Mouse (Mus musculus) liver, embryonic 16.5 days (tissue): ENCODE results near the gene Fam83d. TPM values are rescaled to one million over a fixed set of nuclear protein-coding genes. Genes with fewer than 3 reads are reported as not detected.
A peak's percentile ranks its signal among the peaks of the same experiment; 100 is the strongest.

Experiments
- ATAC-seq: fragments of 200-750 bp; cut with Nextera tagmentation; 2 replicates; pipeline ENCODE4 v1.8.0; 2017; ENCODE audit warnings: low read depth, mild to moderate bottlenecking, moderate number of reproducible peaks, moderate library complexity
- H3K27ac ChIP-seq: fragments of 300-500 bp; sonication (generic); 2 replicates; pipeline ENCODE4 v1.5.1; 2014; ENCODE audit warnings: mild to moderate bottlenecking, low read length
- H3K27me3 ChIP-seq: fragments of 300-500 bp; sonication (generic); 2 replicates; pipeline ENCODE4 v1.6.1; 2014; ENCODE audit warnings: low read depth, low read length, mixed read lengths; ENCODE audit not compliant: control insufficient read depth, insufficient read depth
- H3K36me3 ChIP-seq: fragments of 300-500 bp; sonication (generic); 2 replicates; pipeline ENCODE4 v1.6.1; 2014; ENCODE audit warnings: mild to moderate bottlenecking; ENCODE audit not compliant: control insufficient read depth, insufficient read depth
- H3K4me1 ChIP-seq: fragments of 300-500 bp; sonication (generic); 2 replicates; pipeline ENCODE4 v1.6.1; 2014; ENCODE audit warnings: low read depth, low read length, mixed read lengths; ENCODE audit not compliant: control insufficient read depth
- H3K4me2 ChIP-seq: fragments of 300-500 bp; sonication (generic); 2 replicates; pipeline ENCODE4 v1.6.1; 2014; ENCODE audit warnings: low read depth, low read length, mixed read lengths
- H3K4me3 ChIP-seq: fragments of 300-500 bp; sonication (generic); 2 replicates; pipeline ENCODE4 v1.5.1; 2014; ENCODE audit warnings: low read depth, mild to moderate bottlenecking, low read length
- H3K9ac ChIP-seq: fragments of 300-500 bp; sonication (generic); 2 replicates; pipeline ENCODE4 v1.6.1; 2014; ENCODE audit warnings: low read depth, low read length
- H3K9me3 ChIP-seq: fragments of 300-500 bp; sonication (generic); replicated peaks from 2 replicates; pipeline ENCODE4 v1.6.1; 2016; ENCODE audit warnings: low read length; ENCODE audit not compliant: control insufficient read depth
- WGBS: fragments of 180-500 bp; shearing (Covaris S2); extraction: QIAGEN DNeasy Blood & Tissue Kit; methylation state at CpG from one replicate; pipeline ENCODE4 v1.1.7; 2014; ENCODE audit not compliant: insufficient replicate concordance; 5-methylcytosine and 5-hydroxymethylcytosine counted together
- polyA plus RNA-seq: library from polyadenylated mRNA; unstranded; fragments of >200 nt; fragmentation: Nextera tagmentation; extraction: Ambion mirVana; gene quantifications from 2 replicates; pipeline ENCODE4 v1.2.1, GENCODE M21; 2015

Gene Fam83d
- 15.4 and 16.1 TPM in 2 replicates for polyA plus RNA-seq

GRCm38 (mm10) chr2:158767742-158768339 is at the start of gene Fam83d:
Fam83d (plus strand) TSS chr2:158768093.
- H3K36me3 ChIP-seq = peaks cover 4% of the 10 kb centered on the region
- H3K4me2 ChIP-seq = peak within 1 kb of the TSS; percentile 97
- peaks cover 36% of the 10 kb centered on the region for H3K4me1 ChIP-seq
- H3K27me3 ChIP-seq = no peaks in the 10 kb centered on the region
- H3K27ac ChIP-seq = peak within 1 kb of the TSS; percentile 84
- ATAC-seq = peak; percentile 95
- H3K4me3 ChIP-seq = peak within 1 kb of the TSS; percentile 74
- H3K9me3 ChIP-seq = no peaks in the 10 kb centered on the region
- under 1% methylated on average over 48 of the region's 48 CpGs for WGBS
- H3K9ac ChIP-seq = peak within 1 kb of the TSS; percentile 81

DNA sequence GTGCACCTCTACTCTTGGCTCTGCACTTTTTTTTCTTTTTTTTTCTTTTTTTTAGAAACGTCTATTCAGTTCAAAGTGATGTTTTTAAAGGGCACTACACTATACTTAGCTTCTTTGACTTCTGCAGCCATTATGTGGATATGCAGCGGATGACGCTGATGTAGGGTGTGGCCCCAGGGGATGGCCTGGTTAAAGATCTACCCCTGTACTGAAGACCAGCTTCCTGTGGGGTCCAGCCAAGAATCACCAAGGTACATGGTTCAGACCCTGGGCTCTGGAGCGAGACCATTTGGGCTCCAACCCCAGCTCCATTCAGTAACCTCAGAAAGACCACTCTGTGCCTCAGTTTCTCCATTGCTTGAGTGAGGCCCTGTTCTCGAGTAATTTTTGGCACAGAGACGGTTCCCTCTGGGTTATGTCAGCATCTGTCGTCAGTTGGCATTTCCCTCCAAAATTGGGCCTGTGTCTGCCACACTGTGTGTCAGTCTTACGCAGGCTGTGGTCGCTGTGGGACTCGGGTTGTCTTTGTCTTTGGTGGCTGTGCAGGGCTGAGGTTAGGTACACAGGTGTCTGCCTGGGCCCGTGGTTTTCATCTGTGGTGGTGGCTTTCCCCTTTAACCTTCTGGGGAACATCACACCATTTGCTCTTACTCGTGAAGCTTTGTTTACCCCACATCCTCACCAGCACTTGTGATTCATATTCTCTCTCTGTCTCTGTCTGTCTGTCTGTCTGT is 48.9 kb upstream of the Fam83d start:
- Histone ChIP-seq H3K27ac (no peak overlapping the region), H3K4me2 (no peak overlapping the region), H3K4me3 (no peak overlapping the region), H3K9ac (no peak overlapping the region), H3K27me3 (no peaks in the 10 kb centered on the region), H3K9me3 (no peaks in the 10 kb centered on the region), H3K36me3 (no peaks in the 10 kb centered on the region), H3K4me1 (no peaks in the 10 kb centered on the region)
- WGBS = 54% methylated on average over 12 of the region's 12 CpGs
- no peak for ATAC-seq

GRCm38 (mm10) chr2:158720715-158721370 is 47.0 kb upstream of the Fam83d start:
- Histone ChIP-seq H3K9me3 (no peaks in the 10 kb centered on the region), H3K4me3 (no peak overlapping the region), H3K27me3 (no peaks in the 10 kb centered on the region), H3K36me3 (no peaks in the 10 kb centered on the region), H3K27ac (no peak overlapping the region), H3K9ac (no peak overlapping the region), H3K4me2 (no peak overlapping the region), H3K4me1 (no peaks in the 10 kb centered on the region)
- ATAC-seq = no peak
- 65% methylated on average over 16 of the region's 16 CpGs for WGBS

GRCm38 (mm10) chr2:158721481-158721880 is 46.4 kb upstream of the Fam83d start:
- no peak for ATAC-seq
- WGBS = 39% methylated on average over 3 of the region's 3 CpGs
- no peak overlapping the region for H3K4me3 ChIP-seq

GRCm38 (mm10) chr2:158722135-158722534 is 45.8 kb upstream of the Fam83d start:
- Histone ChIP-seq H3K36me3 (no peaks in the 10 kb centered on the region), H3K4me3 (no peak overlapping the region), H3K9me3 (no peaks in the 10 kb centered on the region), H3K9ac (no peak overlapping the region), H3K27me3 (no peaks in the 10 kb centered on the region), H3K27ac (no peak overlapping the region), H3K4me2 (no peak overlapping the region), H3K4me1 (no peaks in the 10 kb centered on the region)
- 52% methylated on average over 4 of the region's 4 CpGs for WGBS
- ATAC-seq = no peak

More at GRCm38 (mm10) chr2:158721481-158721880, 46.4 kb upstream of the Fam83d start:
- no peaks in the 10 kb centered on the region for H3K4me1 ChIP-seq
- no peaks in the 10 kb centered on the region for H3K27me3 ChIP-seq
- no peaks in the 10 kb centered on the region for H3K9me3 ChIP-seq
- no peak overlapping the region for H3K27ac ChIP-seq
- no peaks in the 10 kb centered on the region for H3K36me3 ChIP-seq
- H3K9ac ChIP-seq = no peak overlapping the region
- H3K4me2 ChIP-seq = no peak overlapping the region

DNA sequence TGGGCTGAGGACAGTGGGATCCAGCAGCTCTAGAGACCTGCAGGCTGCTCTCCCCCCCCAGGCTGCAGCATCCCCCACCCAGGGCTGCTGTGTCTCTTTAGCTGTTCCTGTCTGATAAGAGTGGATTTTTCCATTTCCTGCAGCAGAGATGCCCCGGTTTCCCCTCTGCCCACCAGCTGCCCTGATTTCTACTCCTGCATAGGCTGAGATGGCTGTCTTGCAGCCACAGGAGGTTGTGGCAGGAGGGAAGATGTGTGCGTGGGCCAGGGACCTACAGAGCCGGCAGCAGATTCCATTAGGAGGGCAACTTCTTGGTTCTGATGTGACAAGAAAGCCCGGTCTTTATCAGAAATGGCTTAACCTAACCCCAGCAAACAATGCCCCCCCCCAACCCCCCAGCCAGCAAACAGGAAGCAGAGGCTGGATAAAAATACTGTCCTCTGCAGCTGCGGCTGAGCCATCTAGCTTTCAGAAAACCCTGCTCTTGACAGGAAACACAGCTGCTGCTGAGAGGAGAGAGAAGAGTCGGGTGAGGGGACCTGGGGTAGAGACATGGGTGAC is 44.8 kb upstream of the Fam83d start:
- no peaks in the 10 kb centered on the region for H3K36me3 ChIP-seq
- no peak overlapping the region for H3K27ac ChIP-seq
- no peak overlapping the region for H3K9ac ChIP-seq
- H3K4me2 ChIP-seq = no peak overlapping the region
- H3K9me3 ChIP-seq = no peaks in the 10 kb centered on the region
- no peaks in the 10 kb centered on the region for H3K27me3 ChIP-seq
- H3K4me1 ChIP-seq = no peaks in the 10 kb centered on the region
- peak; percentile 37 for ATAC-seq
- WGBS = 4% methylated on average over 6 of the region's 6 CpGs
- H3K4me3 ChIP-seq = no peak overlapping the region

- Histone ChIP-seq H3K27ac (no peak overlapping the region; the same call in 1 of the 2 replicates), H3K4me1 (no peaks in the 10 kb centered on the region)
Observed at GRCm38 (mm10) chr2:158723806-158724205, 44.1 kb upstream of the Fam83d start.

DNA sequence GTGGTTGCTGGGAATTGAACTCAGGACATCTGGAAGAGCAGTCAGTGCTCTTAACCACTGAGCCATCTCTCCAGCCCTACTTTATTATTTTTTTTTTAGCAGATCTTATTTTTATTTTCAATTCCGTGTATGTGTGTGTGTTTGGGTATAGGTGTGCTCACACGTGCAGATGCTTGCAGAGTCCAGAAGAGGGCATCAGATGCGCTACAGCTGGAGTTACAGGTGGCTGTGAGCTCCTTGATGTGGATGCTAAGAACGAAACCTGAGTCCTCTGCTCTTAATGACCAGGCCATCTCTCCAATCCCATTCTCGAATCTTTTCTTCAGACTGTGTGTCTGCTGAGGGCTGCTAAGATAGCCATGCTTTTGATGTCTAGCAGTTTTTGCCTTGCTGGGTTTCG is 41.6 kb upstream of the Fam83d start:
- Histone ChIP-seq H3K27ac (no peak overlapping the region), H3K4me1 (no peaks in the 10 kb centered on the region), H3K9me3 (no peaks in the 10 kb centered on the region), H3K36me3 (no peaks in the 10 kb centered on the region), H3K4me3 (no peak overlapping the region), H3K27me3 (no peaks in the 10 kb centered on the region), H3K9ac (no peak overlapping the region), H3K4me2 (no peak overlapping the region)
- ATAC-seq = no peak
- 54% methylated on average over 6 of the region's 6 CpGs for WGBS

More at GRCm38 (mm10) chr2:158723806-158724205, 44.1 kb upstream of the Fam83d start:
- Histone ChIP-seq H3K9me3 (no peaks in the 10 kb centered on the region), H3K27me3 (no peaks in the 10 kb centered on the region), H3K4me2 (no peak overlapping the region), H3K9ac (no peak overlapping the region), H3K36me3 (no peaks in the 10 kb centered on the region), H3K4me3 (no peak overlapping the region)
- ATAC-seq = no peak
- 16% methylated on average over 6 of the region's 6 CpGs for WGBS
